Mouse (Mus musculus) liver, postnatal 0 days (tissue): Measurements from ENCODE around the gene Rhbdd2. TPM values are rescaled to one million over a fixed set of nuclear protein-coding genes. Genes with fewer than 3 reads are reported as not detected.
"Not testable (repeated sequence)": the region's sequence is repeated elsewhere in the genome, so short reads cannot be mapped to it uniquely, and the experiment has no call there.

Experiments
- ATAC-seq: fragments of 200-750 bp; cut with Nextera tagmentation; 2 replicates; pipeline ENCODE4 v1.8.0; 2017; ENCODE audit warnings: mild to moderate bottlenecking, moderate library complexity
- DNase-seq: peaks from one replicate; pipeline ENCODE4 v3.0.0-alpha.2; 2016
- H3K27ac ChIP-seq: fragments of 300-500 bp; sonication (generic); 2 replicates; pipeline ENCODE4 v1.5.1; 2014; ENCODE audit warnings: antibody characterized with exemption, moderate library complexity, mild to moderate bottlenecking, low read depth
- H3K27me3 ChIP-seq: fragments of 300-500 bp; sonication (generic); 2 replicates; pipeline ENCODE4 v1.6.1; 2014; ENCODE audit warnings: low read length, control low read depth, mixed read lengths; ENCODE audit not compliant: insufficient read depth
- H3K36me3 ChIP-seq: fragments of 300-500 bp; sonication (generic); replicated peaks from 2 replicates; pipeline ENCODE4 v1.6.1; 2014; ENCODE audit warnings: mild to moderate bottlenecking, control low read depth, low read length, moderate library complexity, mixed read lengths; ENCODE audit not compliant: insufficient read depth
- H3K4me1 ChIP-seq: fragments of 300-500 bp; sonication (generic); 2 replicates; pipeline ENCODE4 v1.6.1; 2014; ENCODE audit warnings: antibody characterized with exemption, mild to moderate bottlenecking, control low read depth; ENCODE audit not compliant: insufficient read depth
- H3K4me2 ChIP-seq: fragments of 300-500 bp; sonication (generic); 2 replicates; pipeline ENCODE4 v1.6.1; 2014; ENCODE audit warnings: low read depth, mild to moderate bottlenecking, low read length, moderate library complexity, mixed read lengths
- H3K4me3 ChIP-seq: fragments of 300-500 bp; sonication (generic); 2 replicates; pipeline ENCODE4 v1.5.1; 2014; ENCODE audit warnings: low read depth, low read length
- H3K9ac ChIP-seq: fragments of 300-500 bp; sonication (generic); replicated peaks from 2 replicates; pipeline ENCODE4 v1.6.1; 2014; ENCODE audit warnings: mild to moderate bottlenecking, moderate library complexity
- H3K9me3 ChIP-seq: fragments of 300-500 bp; sonication (generic); 2 replicates; pipeline ENCODE4 v1.6.1; 2016; ENCODE audit warnings: mild to moderate bottlenecking, control low read depth, low read length, mixed read lengths
- CTCF ChIP-seq: sonication (generic); IDR thresholded peaks from 2 replicates; pipeline ENCODE4 v1.5.1; 2016; ENCODE audit warnings: antibody characterized with exemption, low read depth
- EP300 ChIP-seq: IDR thresholded peaks from 2 replicates; pipeline ENCODE4 v1.6.1; 2016; ENCODE audit warnings: antibody characterized with exemption, low read depth, mild to moderate bottlenecking
- WGBS: fragments of 180-500 bp; shearing (Covaris S2); extraction: QIAGEN DNeasy Blood & Tissue Kit; methylation state at CpG from one replicate; pipeline ENCODE4 v1.1.7; 2014; ENCODE audit not compliant: insufficient replicate concordance; 5-methylcytosine and 5-hydroxymethylcytosine counted together
- polyA plus RNA-seq: library from polyadenylated mRNA; unstranded; fragments of >200 nt; fragmentation: Nextera tagmentation; extraction: Ambion mirVana; gene quantifications from 2 replicates; pipeline ENCODE4 v1.2.1, GENCODE M21; 2015

The Rhbdd2 gene
- polyA plus RNA-seq, 1 experiment from 2014 or later, result 28.3 TPM

- WGBS, result 56% methylated on average over 1 of the region's 1 CpGs
- Histone ChIP-seq H3K9ac (no peak overlapping the region), H3K36me3 (no peaks in the 10 kb centered on the region), H3K4me1 (no peaks in the 10 kb centered on the region), H3K4me2 (no peak overlapping the region), H3K27me3 (no peaks in the 10 kb centered on the region), H3K27ac (no peak overlapping the region), H3K4me3 (no peak overlapping the region), H3K9me3 (no peaks in the 10 kb centered on the region)
- ATAC-seq (no peak), DNase-seq (no peak)
- TF ChIP-seq CTCF, result no peak
- TF ChIP-seq EP300, result no peak
Observed at GRCm38 (mm10) chr5:135607581-135607980, 24.8 kb upstream of the Rhbdd2 start.

DNA sequence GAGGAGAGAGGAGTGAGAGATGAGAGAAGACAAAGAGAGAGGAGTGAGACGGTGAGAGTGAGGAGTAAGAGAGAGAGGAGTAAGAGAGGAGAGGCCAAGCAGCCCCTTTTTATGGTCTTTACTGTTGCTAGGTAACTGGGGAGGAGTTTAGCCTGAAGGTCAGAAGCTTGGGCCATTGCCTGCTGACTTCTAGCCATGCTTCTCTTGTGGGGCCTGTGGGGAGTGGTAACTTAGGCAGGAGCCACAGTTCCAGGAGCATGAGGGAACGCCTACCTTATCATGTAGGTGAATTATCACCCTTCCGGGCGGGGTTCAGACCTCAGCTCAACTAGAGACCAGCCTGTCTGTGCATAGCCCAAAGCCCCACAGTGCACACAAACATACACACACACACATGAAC is 22.6 kb upstream of the Rhbdd2 start:
- Histone ChIP-seq H3K4me3 (no peak overlapping the region), H3K36me3 (no peaks in the 10 kb centered on the region), H3K9ac (no peak overlapping the region), H3K4me2 (no peak overlapping the region), H3K27ac (no peak overlapping the region), H3K4me1 (no peaks in the 10 kb centered on the region), H3K9me3 (no peaks in the 10 kb centered on the region), H3K27me3 (no peaks in the 10 kb centered on the region)
- WGBS, result 60% methylated on average over 4 of the region's 4 CpGs
- ATAC-seq, result no peak
- no peak for DNase-seq
- no peak for TF ChIP-seq EP300
- no peak for TF ChIP-seq CTCF

- H3K4me2 ChIP-seq, H3K4me1 ChIP-seq, H3K36me3 ChIP-seq, H3K27ac ChIP-seq, H3K9ac ChIP-seq, ATAC-seq, H3K9me3 ChIP-seq, H3K4me3 ChIP-seq, H3K27me3 ChIP-seq, DNase-seq: not testable (repeated sequence)
- WGBS, result 78% methylated on average over 10 of the region's 10 CpGs
Observed at GRCm38 (mm10) chr5:135619741-135620140, 12.7 kb upstream of the Rhbdd2 start.

DNA sequence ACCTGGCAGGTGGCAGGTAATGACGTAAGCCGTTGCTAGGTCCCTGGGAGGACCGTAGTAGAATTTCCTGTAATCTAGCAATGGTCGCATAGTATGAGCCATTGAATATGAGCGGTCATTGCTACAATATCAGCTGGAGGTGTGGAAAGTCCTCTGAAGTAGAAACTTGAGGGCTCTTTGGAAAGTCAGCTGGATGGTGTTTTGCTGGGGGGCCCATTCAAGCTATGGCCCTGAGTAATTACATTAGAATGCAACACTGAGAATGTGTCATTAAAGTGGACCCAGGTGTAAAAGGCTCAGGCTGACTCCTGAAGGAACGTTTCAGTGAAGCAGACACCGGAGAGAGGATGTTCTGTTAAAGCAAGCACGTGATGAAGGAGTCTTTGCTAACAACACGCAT is 11.9 kb upstream of the Rhbdd2 start:
- no peak overlapping the region for H3K4me2 ChIP-seq
- TF ChIP-seq CTCF, result no peak
- no peak for TF ChIP-seq EP300
- 79% methylated on average over 9 of the region's 9 CpGs for WGBS

GRCm38 (mm10) chr5:135621725-135622124 is 10.7 kb upstream of the Rhbdd2 start:
- 64% methylated on average over 10 of the region's 10 CpGs for WGBS
- ATAC-seq, result no peak
- Histone ChIP-seq H3K36me3 (no peaks in the 10 kb centered on the region), H3K4me3 (no peak overlapping the region), H3K27ac (no peak overlapping the region), H3K4me2 (no peak overlapping the region), H3K9ac (no peak overlapping the region), H3K4me1 (no peaks in the 10 kb centered on the region), H3K27me3 (no peaks in the 10 kb centered on the region), H3K9me3 (no peaks in the 10 kb centered on the region)
- TF ChIP-seq EP300 (no peak), CTCF (no peak)
- DNase-seq, result no peak

More for the DNA sequence above, 11.9 kb upstream of the Rhbdd2 start:
- Histone ChIP-seq H3K9me3 (no peaks in the 10 kb centered on the region), H3K9ac (no peak overlapping the region), H3K27ac (no peak overlapping the region), H3K36me3 (no peaks in the 10 kb centered on the region), H3K4me1 (no peaks in the 10 kb centered on the region), H3K4me3 (no peak overlapping the region), H3K27me3 (no peaks in the 10 kb centered on the region)
- DNase-seq (no peak), ATAC-seq (no peak)

DNA sequence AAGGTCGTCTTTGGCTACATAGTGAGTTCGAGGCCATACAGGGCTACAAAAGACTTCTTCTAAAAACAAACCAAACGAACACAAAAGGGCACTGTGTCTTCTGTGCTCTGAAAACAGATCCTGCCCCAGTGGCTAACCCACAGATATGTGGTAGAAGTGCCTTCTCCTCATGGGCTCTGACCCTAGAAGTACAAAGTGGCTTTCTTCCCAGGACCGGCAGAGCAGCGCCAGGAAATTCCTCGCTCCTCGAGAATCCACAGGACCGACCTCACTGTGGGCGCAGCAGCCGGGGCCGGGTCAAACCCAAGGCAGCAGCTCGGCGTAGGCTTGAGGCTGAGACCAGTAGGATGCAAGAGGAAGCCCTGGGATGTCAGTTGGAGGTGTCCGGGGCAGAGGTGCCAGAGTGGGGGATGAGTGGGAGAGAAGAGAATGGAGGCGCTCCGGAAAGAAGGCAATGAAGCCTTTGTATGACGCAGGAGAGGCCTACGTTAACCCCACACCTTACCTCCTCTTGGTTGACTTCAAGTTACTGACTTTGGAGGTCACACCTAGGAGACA is 9.3 kb upstream of the Rhbdd2 start:
- no peaks in the 10 kb centered on the region for H3K27me3 ChIP-seq
- no peaks in the 10 kb centered on the region for H3K36me3 ChIP-seq
- no peak for TF ChIP-seq EP300
- TF ChIP-seq CTCF, result no peak
- H3K4me1 ChIP-seq, result no peaks in the 10 kb centered on the region
- ATAC-seq (no peak), DNase-seq (no peak)
- H3K9ac ChIP-seq, result no peak overlapping the region
- H3K27ac ChIP-seq, result peak overlapping the region; percentile 39; the same call in 1 of the 2 replicates
- no peak overlapping the region for H3K4me3 ChIP-seq
- no peaks in the 10 kb centered on the region for H3K9me3 ChIP-seq
- no peak overlapping the region for H3K4me2 ChIP-seq
- 81% methylated on average over 18 of the region's 18 CpGs for WGBS

DNA sequence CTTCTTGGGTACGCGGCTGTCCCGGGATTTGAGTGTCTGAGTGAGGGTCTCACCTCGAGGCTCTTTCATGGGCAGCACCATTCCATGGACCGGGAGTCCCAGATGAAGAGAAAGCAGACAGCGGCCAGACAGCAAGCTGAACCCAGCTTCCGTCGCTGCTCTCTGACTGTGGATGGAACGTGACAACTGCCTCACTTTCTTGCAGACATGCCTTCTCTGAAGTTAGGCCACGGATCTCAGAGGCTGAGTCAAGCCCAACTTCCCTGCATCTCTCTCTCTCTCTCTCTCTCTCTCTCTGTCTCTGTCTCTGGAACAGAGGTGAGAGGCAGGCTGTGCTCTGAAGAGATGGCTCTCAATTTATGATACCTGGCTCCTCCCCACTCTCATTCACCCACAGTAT is 3.5 kb upstream of the Rhbdd2 start:
- 42% methylated on average over 10 of the region's 10 CpGs for WGBS
- ATAC-seq (no peak), DNase-seq (no peak)

More for the DNA sequence above, 3.5 kb upstream of the Rhbdd2 start:
- H3K36me3 ChIP-seq, result no peaks in the 10 kb centered on the region
- H3K27ac ChIP-seq, result no peak overlapping the region
- no peaks in the 10 kb centered on the region for H3K27me3 ChIP-seq
- no peaks in the 10 kb centered on the region for H3K9me3 ChIP-seq
- no peak for TF ChIP-seq EP300
- TF ChIP-seq CTCF, result no peak
- H3K4me3 ChIP-seq, result no peak overlapping the region
- H3K9ac ChIP-seq, result no peak overlapping the region
- H3K4me2 ChIP-seq, result peak overlapping the region; percentile 35; the same call in 1 of the 2 replicates
- peaks cover 13% of the 10 kb centered on the region for H3K4me1 ChIP-seq
